In genomic region chr10:118700115-118700514, GRCm38 (mm10) we compare ENCODE assay signal across 21 mouse cellular contexts.
"Had no signal": no experiment of that assay in that cellular context is flagged by ENCODE, and none has a peak within 500 bp of the region (broad histone marks: within the 10 kb centered on the region; RNA-seq: fewer than 3 reads in every experiment).

No protein-coding gene starts in this region.

- H3K4me1 ChIP-seq: limb, embryonic 10.5 days; limb, embryonic 13.5 days; lung, embryonic 15.5 days; midbrain, embryonic 12.5 days; midbrain, embryonic 15.5 days; neural tube, embryonic 12.5 days; neural tube, embryonic 15.5 days; stomach, embryonic 15.5 days had no signal

- H3K4me2 ChIP-seq: limb, embryonic 13.5 days; lung, embryonic 15.5 days; midbrain, embryonic 12.5 days; midbrain, embryonic 15.5 days; neural tube, embryonic 12.5 days; neural tube, embryonic 15.5 days; stomach, embryonic 15.5 days had no signal

- H3K27ac ChIP-seq: layer of hippocampus, adult 2 months; limb, embryonic 10.5 days; limb, embryonic 13.5 days; lung, embryonic 15.5 days; midbrain, embryonic 12.5 days; midbrain, embryonic 15.5 days; neural tube, embryonic 12.5 days; neural tube, embryonic 15.5 days; stomach, embryonic 15.5 days had no signal

- ATAC-seq: intestine, embryonic 16.5 days; midbrain, embryonic 15.5 days had no signal

- H3K9me3 ChIP-seq: limb, embryonic 10.5 days; limb, embryonic 13.5 days; lung, embryonic 15.5 days; midbrain, embryonic 12.5 days; midbrain, embryonic 15.5 days; neural tube, embryonic 12.5 days; neural tube, embryonic 15.5 days; stomach, embryonic 15.5 days had no signal

- H3K9ac ChIP-seq: limb, embryonic 13.5 days; lung, embryonic 15.5 days; midbrain, embryonic 12.5 days; midbrain, embryonic 15.5 days; neural tube, embryonic 12.5 days; neural tube, embryonic 15.5 days; stomach, embryonic 15.5 days had no signal

- H3K27me3 ChIP-seq: limb, embryonic 13.5 days; lung, embryonic 15.5 days; midbrain, embryonic 12.5 days; midbrain, embryonic 15.5 days; neural tube, embryonic 12.5 days; neural tube, embryonic 15.5 days; stomach, embryonic 15.5 days had no signal

- DNase-seq: kidney, adult 18-20 months; kidney, adult 9 months; kidney, postnatal 14 days; layer of hippocampus, adult 9-11 months; lung, adult 18-20 months; lung, postnatal 10 days; lung, postnatal 36 days; right cerebral cortex, adult 18-20 months; right cerebral cortex, postnatal 14 days; right cerebral cortex, postnatal 4 days; thymus, postnatal 36 days had no signal

- H3K36me3 ChIP-seq: limb, embryonic 10.5 days; limb, embryonic 13.5 days; lung, embryonic 15.5 days; midbrain, embryonic 12.5 days; midbrain, embryonic 15.5 days; neural tube, embryonic 12.5 days; neural tube, embryonic 15.5 days; stomach, embryonic 15.5 days had no signal

- H3K4me3 ChIP-seq: layer of hippocampus, adult 2 months; limb, embryonic 10.5 days; limb, embryonic 13.5 days; lung, embryonic 15.5 days; midbrain, embryonic 12.5 days; midbrain, embryonic 15.5 days; neural tube, embryonic 12.5 days; neural tube, embryonic 15.5 days; stomach, embryonic 15.5 days had no signal
